Mouse (Mus musculus) kidney, embryonic 14.5 days (tissue): ENCODE data around the gene Kif16b. TPM values are rescaled to one million over a fixed set of nuclear protein-coding genes. Genes with fewer than 3 reads are reported as not detected.

Experiments used
- ATAC-seq: fragments of 200-750 bp; cut with Nextera tagmentation; 2 replicates; pipeline ENCODE4 v1.8.0; 2017; ENCODE audit warnings: moderate number of reproducible peaks, mild to moderate bottlenecking, moderate TSS enrichment, moderate library complexity; ENCODE audit not compliant: low FRiP score, low TSS enrichment
- H3K27ac ChIP-seq: fragments of 300-500 bp; sonication (generic); 2 replicates; pipeline ENCODE4 v1.5.1; 2014; ENCODE audit warnings: low read depth, mild to moderate bottlenecking, low read length, moderate library complexity, mixed read lengths
- H3K27me3 ChIP-seq: fragments of 300-500 bp; sonication (generic); 2 replicates; pipeline ENCODE4 v1.6.1; 2014; ENCODE audit warnings: mild to moderate bottlenecking, low read length; ENCODE audit not compliant: control insufficient read depth, insufficient read depth
- H3K36me3 ChIP-seq: fragments of 300-500 bp; sonication (generic); 2 replicates; pipeline ENCODE4 v1.6.1; 2014; ENCODE audit warnings: low read length, mixed read lengths; ENCODE audit not compliant: control insufficient read depth, insufficient read depth
- H3K4me1 ChIP-seq: fragments of 300-500 bp; sonication (generic); 2 replicates; pipeline ENCODE4 v1.6.1; 2014; ENCODE audit warnings: low read length, mixed read lengths; ENCODE audit not compliant: control insufficient read depth, insufficient read depth
- H3K4me2 ChIP-seq: fragments of 300-500 bp; sonication (generic); replicated peaks from 2 replicates; pipeline ENCODE4 v1.6.1; 2014; ENCODE audit warnings: low read depth, mild to moderate bottlenecking, low read length
- H3K4me3 ChIP-seq: fragments of 300-500 bp; sonication (generic); 2 replicates; pipeline ENCODE4 v1.5.1; 2014; ENCODE audit warnings: mild to moderate bottlenecking, low read length
- H3K9ac ChIP-seq: fragments of 300-500 bp; sonication (generic); 2 replicates; pipeline ENCODE4 v1.6.1; 2014; ENCODE audit warnings: low read depth, mild to moderate bottlenecking, low read length, moderate library complexity
- H3K9me3 ChIP-seq: fragments of 300-500 bp; sonication (generic); 2 replicates; pipeline ENCODE4 v1.6.1; 2016; ENCODE audit warnings: low read length; ENCODE audit not compliant: control insufficient read depth
- WGBS: fragments of 180-500 bp; shearing (Covaris S2); extraction: QIAGEN DNeasy Blood & Tissue Kit; methylation state at CpG from one replicate; pipeline ENCODE4 v1.1.7; 2014; 5-methylcytosine and 5-hydroxymethylcytosine counted together
- polyA plus RNA-seq: library from polyadenylated mRNA; unstranded; fragments of >200 nt; fragmentation: Nextera tagmentation; extraction: Ambion mirVana; gene quantifications from 2 replicates; pipeline ENCODE4 v1.2.1, GENCODE M21; 2014

Kif16b gene
- polyA plus RNA-seq, 1 experiment from 2014 or later, result 17.1 TPM

DNA sequence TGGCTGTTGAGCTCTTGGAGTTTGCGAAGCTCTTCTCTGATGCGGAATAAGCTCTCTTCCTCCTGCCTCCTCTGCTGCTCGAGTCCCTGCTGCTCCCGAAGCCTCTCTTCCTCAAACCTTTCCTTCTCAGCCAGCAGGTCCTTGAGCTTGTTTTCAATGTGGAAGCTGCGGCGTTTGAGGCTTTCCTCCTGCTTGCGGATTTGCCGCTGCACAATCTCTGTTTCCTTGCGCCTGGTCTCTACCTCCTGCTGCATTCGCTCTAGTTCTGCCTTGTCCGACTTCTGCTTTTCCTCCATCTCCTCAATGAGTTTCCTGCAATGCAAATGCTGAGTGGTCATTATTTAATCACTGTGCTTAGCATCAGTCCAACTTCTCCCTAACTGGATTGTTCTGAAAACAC is 188.6 kb downstream of the Kif16b start:
- Histone ChIP-seq H3K27ac (no peak overlapping the region), H3K27me3 (no peaks in the 10 kb centered on the region), H3K9ac (no peak overlapping the region), H3K4me3 (no peak overlapping the region), H3K4me2 (no peak overlapping the region), H3K36me3 (peaks cover 6% of the 10 kb centered on the region; the same call in 1 of the 2 replicates), H3K9me3 (no peaks in the 10 kb centered on the region), H3K4me1 (no peaks in the 10 kb centered on the region)
- ATAC-seq, result no peak
- 94% methylated on average over 11 of the region's 11 CpGs for WGBS

DNA sequence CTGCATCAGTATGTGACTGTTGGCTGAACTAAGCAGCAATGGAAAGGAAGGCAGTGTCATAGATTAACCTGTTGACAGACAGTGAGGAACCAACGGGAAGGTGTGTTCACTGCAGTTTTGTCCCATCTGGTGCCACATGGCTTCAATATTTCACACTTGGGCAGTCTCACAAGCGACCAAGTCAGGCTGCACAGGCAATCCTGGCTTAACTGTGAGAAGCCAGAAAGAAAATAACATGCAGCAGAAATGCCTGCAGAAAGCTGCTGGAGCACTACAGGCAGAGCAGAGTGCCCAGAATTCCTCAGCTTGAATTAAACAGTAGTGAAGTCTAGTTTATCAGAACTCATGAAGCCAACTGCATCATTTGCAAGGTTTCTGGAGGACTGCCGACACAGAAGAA is 192.0 kb downstream of the Kif16b start:
- H3K9me3 ChIP-seq, result no peaks in the 10 kb centered on the region

GRCm38 (mm10) chr2:142700689-142701088 is 200.6 kb downstream of the Kif16b start:
- Histone ChIP-seq H3K27ac (no peak overlapping the region), H3K4me2 (no peak overlapping the region), H3K27me3 (no peaks in the 10 kb centered on the region), H3K4me3 (no peak overlapping the region), H3K36me3 (no peaks in the 10 kb centered on the region), H3K4me1 (no peaks in the 10 kb centered on the region), H3K9ac (no peak overlapping the region), H3K9me3 (no peaks in the 10 kb centered on the region)
- ATAC-seq, result no peak
- WGBS, result 83% methylated on average over 4 of the region's 4 CpGs

More for the DNA sequence above, 192.0 kb downstream of the Kif16b start:
- H3K27me3 ChIP-seq, result no peaks in the 10 kb centered on the region
- H3K4me1 ChIP-seq, result no peaks in the 10 kb centered on the region
- no peak overlapping the region for H3K4me3 ChIP-seq
- no peak overlapping the region for H3K4me2 ChIP-seq
- H3K9ac ChIP-seq, result no peak overlapping the region
- H3K27ac ChIP-seq, result no peak overlapping the region
- ATAC-seq, result no peak
- peaks cover 6% of the 10 kb centered on the region; the same call in 1 of the 2 replicates for H3K36me3 ChIP-seq
- 73% methylated on average over 3 of the region's 3 CpGs for WGBS

DNA sequence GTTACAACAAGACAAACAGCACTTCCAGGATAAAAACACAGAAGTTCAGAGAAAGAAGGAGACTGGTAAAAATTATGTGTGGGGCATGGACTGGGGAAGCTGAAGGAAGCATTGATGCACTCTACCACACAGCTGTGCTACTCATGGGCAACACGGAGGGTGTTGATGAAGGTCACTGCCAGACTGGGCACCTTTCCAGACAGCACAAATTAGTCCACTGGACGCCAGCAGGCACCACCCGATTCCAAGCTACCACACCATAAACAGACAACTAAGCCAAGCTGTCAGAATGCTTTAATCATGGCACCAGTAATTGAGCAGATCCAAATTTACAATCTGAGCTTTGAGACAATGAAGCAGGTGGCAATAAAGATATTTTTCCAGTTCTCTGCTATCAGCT is 202.7 kb downstream of the Kif16b start:
- Histone ChIP-seq H3K4me2 (no peak overlapping the region), H3K4me1 (no peaks in the 10 kb centered on the region), H3K9ac (no peak overlapping the region), H3K27ac (no peak overlapping the region), H3K36me3 (no peaks in the 10 kb centered on the region), H3K9me3 (no peaks in the 10 kb centered on the region), H3K4me3 (no peak overlapping the region), H3K27me3 (no peaks in the 10 kb centered on the region)
- WGBS, result 69% methylated on average over 3 of the region's 3 CpGs
- ATAC-seq, result no peak

GRCm38 (mm10) chr2:142694936-142695331 is 206.4 kb downstream of the Kif16b start:
- Histone ChIP-seq H3K36me3 (no peaks in the 10 kb centered on the region), H3K9me3 (no peaks in the 10 kb centered on the region), H3K4me2 (no peak overlapping the region), H3K9ac (no peak overlapping the region), H3K4me3 (no peak overlapping the region), H3K27ac (no peak overlapping the region), H3K4me1 (no peaks in the 10 kb centered on the region), H3K27me3 (no peaks in the 10 kb centered on the region)
- 88% methylated on average over 1 of the region's 1 CpGs for WGBS
- ATAC-seq, result no peak

- no peaks in the 10 kb centered on the region for H3K4me1 ChIP-seq
- no peaks in the 10 kb centered on the region for H3K9me3 ChIP-seq
- WGBS, result 61% methylated on average over 3 of the region's 3 CpGs
- no peak overlapping the region for H3K4me3 ChIP-seq
- no peak overlapping the region for H3K9ac ChIP-seq
- no peaks in the 10 kb centered on the region for H3K27me3 ChIP-seq
- no peak overlapping the region for H3K27ac ChIP-seq
- ATAC-seq, result no peak
- H3K36me3 ChIP-seq, result no peaks in the 10 kb centered on the region
- no peak overlapping the region for H3K4me2 ChIP-seq
Observed at GRCm38 (mm10) chr2:142694019-142694935, 207.1 kb downstream of the Kif16b start.

DNA sequence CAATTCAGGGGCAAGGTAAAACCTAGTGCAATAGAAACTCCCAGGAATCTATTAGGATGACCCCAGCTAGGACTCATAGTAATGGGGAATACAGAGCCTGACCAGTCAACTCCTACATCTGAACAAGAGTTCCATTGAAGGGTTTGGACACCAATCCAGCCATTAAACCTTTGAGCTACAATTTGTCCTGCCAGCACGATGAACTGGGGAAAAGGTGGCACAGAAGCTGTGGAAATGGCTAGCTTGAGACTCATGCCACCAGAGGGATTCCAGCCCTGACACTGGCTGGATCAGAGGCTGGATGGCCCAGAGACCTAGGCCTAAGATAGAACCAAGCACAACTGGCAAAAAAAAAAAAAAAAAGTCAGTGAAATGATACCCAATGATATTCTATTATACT is 207.9 kb downstream of the Kif16b start:
- WGBS, result 79% methylated on average over 1 of the region's 1 CpGs
- H3K4me2 ChIP-seq, result no peak overlapping the region
- H3K9me3 ChIP-seq, result no peaks in the 10 kb centered on the region
- no peak for ATAC-seq
- no peaks in the 10 kb centered on the region for H3K4me1 ChIP-seq
- H3K36me3 ChIP-seq, result no peaks in the 10 kb centered on the region
- H3K27ac ChIP-seq, result no peak overlapping the region
- H3K27me3 ChIP-seq, result no peaks in the 10 kb centered on the region
- H3K9ac ChIP-seq, result no peak overlapping the region
- H3K4me3 ChIP-seq, result no peak overlapping the region

DNA sequence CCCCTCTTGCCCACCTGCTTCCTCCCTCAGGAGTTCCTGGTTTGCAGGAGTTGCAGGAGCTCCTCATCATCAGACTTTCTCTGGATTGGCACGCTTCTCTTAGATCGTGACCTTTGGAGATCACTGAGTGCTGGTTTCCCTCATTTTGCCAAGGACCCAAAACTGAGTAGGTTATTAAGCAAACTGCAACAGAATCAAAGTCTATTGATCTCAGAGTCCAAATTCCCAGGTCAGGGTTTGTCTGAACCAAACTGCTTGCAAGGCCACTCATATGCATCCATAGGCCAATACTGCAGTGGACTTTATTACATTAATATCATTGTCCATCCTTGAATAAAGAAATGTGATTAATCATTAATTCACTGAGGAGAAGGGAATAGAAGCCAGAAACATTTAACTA is 211.8 kb downstream of the Kif16b start:
- no peak overlapping the region for H3K4me3 ChIP-seq
- no peaks in the 10 kb centered on the region for H3K36me3 ChIP-seq
- ATAC-seq, result no peak
- no peak overlapping the region for H3K4me2 ChIP-seq
- no peaks in the 10 kb centered on the region for H3K4me1 ChIP-seq
- H3K27me3 ChIP-seq, result no peaks in the 10 kb centered on the region
- no peak overlapping the region for H3K27ac ChIP-seq
- H3K9ac ChIP-seq, result no peak overlapping the region
- no peaks in the 10 kb centered on the region for H3K9me3 ChIP-seq
- WGBS, result 85% methylated on average over 2 of the region's 2 CpGs

- Histone ChIP-seq H3K9me3 (no peaks in the 10 kb centered on the region), H3K36me3 (no peaks in the 10 kb centered on the region), H3K4me3 (no peak overlapping the region), H3K27me3 (no peaks in the 10 kb centered on the region), H3K4me1 (no peaks in the 10 kb centered on the region), H3K27ac (no peak overlapping the region), H3K4me2 (no peak overlapping the region), H3K9ac (no peak overlapping the region)
- ATAC-seq, result no peak
- 86% methylated on average over 4 of the region's 4 CpGs for WGBS
Observed at GRCm38 (mm10) chr2:142687936-142688514, 213.3 kb downstream of the Kif16b start.
